Mouse (Mus musculus): ENCODE results near the gene Nod1. TPM values are rescaled to one million over a fixed set of nuclear protein-coding genes. Genes with fewer than 3 reads are reported as not detected.

The Nod1 gene
- total and polyA plus RNA-seq, 2 experiments from 2014 or later: 4.2 to 8.3 TPM

DNA sequence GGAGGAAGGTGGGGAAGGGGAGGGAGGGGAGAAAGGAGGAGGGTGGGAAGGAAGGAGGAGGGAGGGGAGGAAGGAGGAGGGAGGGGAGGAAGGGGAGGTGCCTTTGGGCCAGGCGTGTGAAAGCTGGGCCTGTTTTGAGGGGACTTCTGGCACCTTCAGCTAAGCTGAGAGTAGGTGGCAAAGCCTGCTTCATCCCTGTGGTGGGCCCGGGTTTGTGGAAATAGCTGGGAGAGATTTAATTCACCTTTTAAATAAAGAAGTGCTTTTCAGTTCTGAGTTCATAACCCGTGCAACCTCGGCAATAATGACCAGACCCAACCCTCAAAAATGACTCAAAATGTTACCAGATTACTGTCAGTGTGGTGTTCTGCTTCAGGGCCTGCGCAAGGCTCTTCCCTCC lies 39.2 kb downstream of the Nod1 start:
- Histone ChIP-seq H3K36me3 (replicated peaks; ENCODE audit: control insufficient read depth, insufficient read depth, low read length) (no peaks in the 10 kb centered on the region; the same call in 1 of the 2 replicates), H3K27me3 (ENCODE audit: control insufficient read depth, insufficient read depth, low read length) (no peaks in the 10 kb centered on the region), H3K4me3 (ENCODE audit: low read depth, low read length) (no peak overlapping the region), H3K4me2 (ENCODE audit: low read depth, low read length) (no peak overlapping the region), H3K27ac (ENCODE audit: low read depth) (no peak overlapping the region), H3K9ac (replicated peaks; ENCODE audit: low read depth, low read length) (no peak overlapping the region), H3K9me3 (replicated peaks; ENCODE audit: control insufficient read depth, low read length) (no peaks in the 10 kb centered on the region), H3K4me1 (ENCODE audit: control insufficient read depth, insufficient read depth) (peaks cover 8% of the 10 kb centered on the region; the same call in 1 of the 2 replicates)
- no peak for DNase-seq (ENCODE audit: low spot score)
- WGBS: 81% methylated on average over 5 of the region's 5 CpGs
- TF ChIP-seq CTCF (IDR thresholded peaks at IDR 0.05; ENCODE audit: low read depth): no peak
- no peak for TF ChIP-seq EP300 (IDR thresholded peaks at IDR 0.05; ENCODE audit: low read depth)
- no peak for ATAC-seq (ENCODE audit: insufficient read depth, low read depth)

DNA sequence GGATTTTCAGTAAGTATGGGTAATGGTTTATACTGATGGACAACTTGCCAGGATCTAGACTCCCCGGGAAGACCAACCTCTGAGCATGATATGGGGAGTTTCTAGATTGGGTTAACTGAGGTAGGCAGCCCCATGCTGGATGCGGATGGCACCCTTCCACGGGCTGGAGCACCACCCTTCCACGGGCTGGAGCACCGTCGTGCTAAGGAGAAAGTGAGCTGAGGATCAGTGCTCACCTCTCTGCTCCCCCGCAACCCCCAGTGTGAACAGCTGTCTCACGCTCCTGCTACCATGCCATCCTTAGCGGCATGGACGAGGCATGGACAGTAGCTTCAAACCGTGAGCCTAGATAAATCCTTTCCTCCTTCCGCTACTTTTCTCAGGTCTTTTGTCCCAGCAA lies 39.9 kb downstream of the Nod1 start:
- WGBS: 87% methylated on average over 12 of the region's 12 CpGs
- DNase-seq (ENCODE audit: low spot score): no peak

DNA sequence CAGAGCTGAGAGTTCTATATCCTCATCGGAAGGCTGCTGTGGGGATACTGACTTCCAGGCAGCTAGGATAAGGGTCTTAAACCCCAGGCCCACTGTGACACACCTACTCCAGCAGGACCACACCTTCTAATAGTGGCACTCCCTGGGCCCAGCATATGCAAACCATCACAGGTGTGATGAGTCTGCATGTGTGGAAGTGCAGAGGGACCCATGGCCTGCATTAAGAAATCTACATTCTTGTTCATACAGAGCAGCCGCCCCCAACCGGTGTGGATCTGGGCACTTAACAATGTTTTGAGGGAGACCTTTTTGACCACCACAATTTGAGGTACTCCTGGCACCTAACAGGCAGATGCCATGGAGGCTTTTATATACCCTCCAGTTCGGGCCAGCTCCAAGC lies 40.8 kb downstream of the Nod1 start:
- H3K4me2 ChIP-seq (ENCODE audit: low read depth, low read length): no peak overlapping the region
- no peak overlapping the region for H3K4me3 ChIP-seq (ENCODE audit: low read depth, low read length)
- 92% methylated on average over 4 of the region's 4 CpGs for WGBS
- no peak overlapping the region for H3K9ac ChIP-seq (replicated peaks; ENCODE audit: low read depth, low read length)
- H3K4me1 ChIP-seq (ENCODE audit: control insufficient read depth, insufficient read depth): peaks cover 8% of the 10 kb centered on the region; the same call in 1 of the 2 replicates
- DNase-seq (ENCODE audit: low spot score) (no peak), ATAC-seq (ENCODE audit: insufficient read depth, low read depth) (no peak)
- no peaks in the 10 kb centered on the region for H3K27me3 ChIP-seq (ENCODE audit: control insufficient read depth, insufficient read depth, low read length)
- no peak for TF ChIP-seq EP300 (IDR thresholded peaks at IDR 0.05; ENCODE audit: low read depth)
- TF ChIP-seq CTCF (IDR thresholded peaks at IDR 0.05; ENCODE audit: low read depth): no peak
- peaks cover 12% of the 10 kb centered on the region for H3K36me3 ChIP-seq (replicated peaks; ENCODE audit: control insufficient read depth, insufficient read depth, low read length)
- no peaks in the 10 kb centered on the region for H3K9me3 ChIP-seq (replicated peaks; ENCODE audit: control insufficient read depth, low read length)
- H3K27ac ChIP-seq (ENCODE audit: low read depth): no peak overlapping the region

More for the DNA sequence above, 39.9 kb downstream of the Nod1 start:
- Histone ChIP-seq H3K9ac (replicated peaks; ENCODE audit: low read depth, low read length) (no peak overlapping the region), H3K9me3 (replicated peaks; ENCODE audit: control insufficient read depth, low read length) (no peaks in the 10 kb centered on the region), H3K27ac (ENCODE audit: low read depth) (no peak overlapping the region), H3K4me2 (ENCODE audit: low read depth, low read length) (no peak overlapping the region), H3K4me3 (ENCODE audit: low read depth, low read length) (no peak overlapping the region), H3K27me3 (ENCODE audit: control insufficient read depth, insufficient read depth, low read length) (no peaks in the 10 kb centered on the region), H3K4me1 (ENCODE audit: control insufficient read depth, insufficient read depth) (peaks cover 8% of the 10 kb centered on the region; the same call in 1 of the 2 replicates), H3K36me3 (replicated peaks; ENCODE audit: control insufficient read depth, insufficient read depth, low read length) (peaks cover 6% of the 10 kb centered on the region)
- no peak for ATAC-seq (ENCODE audit: insufficient read depth, low read depth)
- no peak for TF ChIP-seq EP300 (IDR thresholded peaks at IDR 0.05; ENCODE audit: low read depth)
- no peak for TF ChIP-seq CTCF (IDR thresholded peaks at IDR 0.05; ENCODE audit: low read depth)

DNA sequence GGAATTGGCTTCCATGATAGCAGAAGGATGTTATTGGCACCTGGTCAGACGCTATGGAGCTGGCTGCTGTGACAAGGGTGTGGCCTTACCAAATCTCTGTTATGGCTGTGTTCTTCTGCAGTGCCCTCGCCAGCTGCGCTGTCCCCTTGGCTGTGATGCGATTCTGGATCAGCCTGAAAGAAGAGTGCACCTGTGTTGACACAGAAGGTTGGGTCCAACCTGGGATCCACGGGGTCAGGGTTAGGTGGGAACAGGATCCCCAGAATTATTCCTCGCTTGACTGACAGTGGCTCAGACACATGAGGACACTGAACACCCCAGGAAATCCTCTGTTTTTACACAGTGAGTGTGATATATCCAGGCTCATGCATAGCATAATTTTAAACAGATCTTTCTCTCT lies 44.5 kb downstream of the Nod1 start:
- TF ChIP-seq CTCF (IDR thresholded peaks at IDR 0.05; ENCODE audit: low read depth): no peak
- no peak for TF ChIP-seq EP300 (IDR thresholded peaks at IDR 0.05; ENCODE audit: low read depth)
- DNase-seq (ENCODE audit: low spot score) (no peak), ATAC-seq (ENCODE audit: insufficient read depth, low read depth) (no peak)
- peaks cover 22% of the 10 kb centered on the region for H3K36me3 ChIP-seq (replicated peaks; ENCODE audit: control insufficient read depth, insufficient read depth, low read length)
- no peaks in the 10 kb centered on the region for H3K4me1 ChIP-seq (ENCODE audit: control insufficient read depth, insufficient read depth)
- no peak overlapping the region for H3K27ac ChIP-seq (ENCODE audit: low read depth)
- H3K27me3 ChIP-seq (ENCODE audit: control insufficient read depth, insufficient read depth, low read length): no peaks in the 10 kb centered on the region
- H3K9me3 ChIP-seq (replicated peaks; ENCODE audit: control insufficient read depth, low read length): no peaks in the 10 kb centered on the region
- no peak overlapping the region for H3K4me3 ChIP-seq (ENCODE audit: low read depth, low read length)
- 84% methylated on average over 6 of the region's 6 CpGs for WGBS
- H3K9ac ChIP-seq (replicated peaks; ENCODE audit: low read depth, low read length): no peak overlapping the region
- H3K4me2 ChIP-seq (ENCODE audit: low read depth, low read length): no peak overlapping the region

DNA sequence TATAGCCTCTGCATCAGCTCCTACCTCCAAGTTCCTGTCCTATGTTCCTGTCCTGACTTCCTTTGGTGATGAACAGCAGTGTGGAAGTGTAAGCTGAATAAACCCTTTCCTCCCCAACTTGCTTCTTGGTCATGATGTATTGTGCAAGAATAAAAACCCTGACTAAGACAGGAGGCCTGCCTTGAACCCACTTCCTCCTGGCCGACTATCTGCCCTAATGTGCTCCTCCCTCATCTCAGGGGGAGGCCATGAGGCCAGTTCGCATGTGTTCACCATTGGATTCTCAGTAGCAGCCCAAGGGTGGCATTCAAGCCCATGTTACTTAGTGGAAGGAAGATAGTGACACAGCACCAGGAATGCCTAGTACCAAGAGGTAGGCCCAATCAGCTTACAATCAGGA lies 45.5 kb downstream of the Nod1 start:
- no peaks in the 10 kb centered on the region for H3K4me1 ChIP-seq (ENCODE audit: control insufficient read depth, insufficient read depth)
- no peak for ATAC-seq (ENCODE audit: insufficient read depth, low read depth)
- no peak overlapping the region for H3K27ac ChIP-seq (ENCODE audit: low read depth)
- H3K9me3 ChIP-seq (replicated peaks; ENCODE audit: control insufficient read depth, low read length): no peaks in the 10 kb centered on the region
- TF ChIP-seq EP300 (IDR thresholded peaks at IDR 0.05; ENCODE audit: low read depth) (no peak), CTCF (IDR thresholded peaks at IDR 0.05; ENCODE audit: low read depth) (no peak)
- no peak for DNase-seq (ENCODE audit: low spot score)
- no peaks in the 10 kb centered on the region for H3K27me3 ChIP-seq (ENCODE audit: control insufficient read depth, insufficient read depth, low read length)
- H3K4me2 ChIP-seq (ENCODE audit: low read depth, low read length): no peak overlapping the region
- no peak overlapping the region for H3K4me3 ChIP-seq (ENCODE audit: low read depth, low read length)
- WGBS: 80% methylated on average over 2 of the region's 2 CpGs
- H3K9ac ChIP-seq (replicated peaks; ENCODE audit: low read depth, low read length): no peak overlapping the region
- peaks cover 22% of the 10 kb centered on the region for H3K36me3 ChIP-seq (replicated peaks; ENCODE audit: control insufficient read depth, insufficient read depth, low read length)

DNA sequence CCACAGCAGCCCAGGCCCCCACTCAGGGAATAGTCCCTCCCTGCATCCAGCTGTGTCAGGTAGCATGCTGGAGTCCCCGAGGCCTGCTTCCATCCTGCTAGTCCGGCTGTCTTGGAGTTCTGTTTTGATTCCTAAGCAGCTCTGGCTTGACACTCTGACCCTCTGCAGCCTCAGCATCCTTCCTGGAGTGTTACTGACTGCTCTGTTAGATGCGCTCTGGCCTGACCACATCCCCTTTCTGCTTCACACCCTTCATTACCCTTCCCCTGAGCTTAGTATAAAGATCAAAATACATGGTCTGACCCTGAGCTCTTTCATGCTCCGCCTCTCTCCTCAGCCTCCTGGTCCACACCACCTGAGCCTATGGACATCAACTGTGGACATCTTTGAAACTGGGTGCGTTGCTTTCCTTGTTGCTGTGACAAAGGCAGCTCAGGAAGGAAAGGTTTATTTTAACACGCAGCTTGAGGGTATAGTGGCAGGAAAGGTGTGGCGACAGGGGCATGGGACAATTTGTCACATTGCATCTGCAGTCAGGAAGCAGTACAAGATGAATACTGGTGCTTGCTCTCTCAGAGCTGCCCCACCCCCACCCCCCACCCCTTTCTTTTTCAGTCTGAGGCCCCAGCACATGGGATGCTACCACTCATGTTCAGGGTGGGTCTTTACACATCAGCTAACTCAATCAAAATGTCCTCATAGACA lies 46.5 kb downstream of the Nod1 start:
- WGBS: 57% methylated on average over 7 of the region's 7 CpGs
- DNase-seq (ENCODE audit: low spot score) (no peak), ATAC-seq (ENCODE audit: insufficient read depth, low read depth) (no peak)
- Histone ChIP-seq H3K36me3 (replicated peaks; ENCODE audit: control insufficient read depth, insufficient read depth, low read length) (peaks cover 22% of the 10 kb centered on the region), H3K4me2 (ENCODE audit: low read depth, low read length) (no peak overlapping the region), H3K9ac (replicated peaks; ENCODE audit: low read depth, low read length) (no peak overlapping the region), H3K4me1 (ENCODE audit: control insufficient read depth, insufficient read depth) (no peaks in the 10 kb centered on the region), H3K27ac (ENCODE audit: low read depth) (no peak overlapping the region), H3K9me3 (replicated peaks; ENCODE audit: control insufficient read depth, low read length) (no peaks in the 10 kb centered on the region), H3K4me3 (ENCODE audit: low read depth, low read length) (no peak overlapping the region), H3K27me3 (ENCODE audit: control insufficient read depth, insufficient read depth, low read length) (no peaks in the 10 kb centered on the region)
- TF ChIP-seq CTCF (IDR thresholded peaks at IDR 0.05; ENCODE audit: low read depth) (no peak), EP300 (IDR thresholded peaks at IDR 0.05; ENCODE audit: low read depth) (no peak)

All from heart, postnatal 0 days (tissue).